Mouse (Mus musculus): ENCODE measurements around the gene Pik3cd. TPM values are rescaled to one million over a fixed set of nuclear protein-coding genes. Genes with fewer than 3 reads are reported as not detected.
A peak's percentile ranks its signal among the peaks of the same experiment; 100 is the strongest.

Gene Pik3cd
- polyA plus RNA-seq, 1 experiment: 1.4 TPM

- Histone ChIP-seq H3K36me3 (ENCODE audit: control insufficient read depth, insufficient read depth) (no peaks in the 10 kb centered on the region), H3K79me2 (ENCODE audit: control insufficient read depth, insufficient read depth) (no peaks in the 10 kb centered on the region), H3ac (ENCODE audit: control insufficient read depth, insufficient read length) (no peak overlapping the region), H3K4me3 (no peak overlapping the region), H3K4me2 (ENCODE audit: low read depth) (no peak overlapping the region), H3K27me3 (ENCODE audit: control insufficient read depth, insufficient read depth, insufficient read length) (no peaks in the 10 kb centered on the region)
- TF ChIP-seq MYOD1 (IDR thresholded peaks at IDR 0.05; ENCODE audit: control insufficient read depth in 1 of 3, insufficient read length in 2 of 3, low read depth in 2 of 3): no peak
- no peak for TF ChIP-seq E2F4 (IDR thresholded peaks at IDR 0.05; ENCODE audit: insufficient read depth)
- no peak for TF ChIP-seq TCF3 (IDR thresholded peaks at IDR 0.05; ENCODE audit: insufficient read length, low read depth)
- no peak for TF ChIP-seq POLR2AphosphoS2 (IDR thresholded peaks at IDR 0.05; ENCODE audit: insufficient read length, low read depth)
- TF ChIP-seq POLR2A (IDR thresholded peaks at IDR 0.05; ENCODE audit: insufficient read length, low read depth): no peak
- no peak for TF ChIP-seq SRF (IDR thresholded peaks at IDR 0.05; ENCODE audit: control insufficient read depth, insufficient read length, low read depth)
- no peak for TF ChIP-seq REST (IDR thresholded peaks at IDR 0.05; ENCODE audit: insufficient read depth, insufficient read length)
- no peak for TF ChIP-seq TCF12 (IDR thresholded peaks at IDR 0.05; ENCODE audit: insufficient read depth, poor library complexity, severe bottlenecking)
Measured at GRCm38 (mm10) chr4:149699953-149700352, 2.4 kb downstream of the Pik3cd start.

- Histone ChIP-seq H3K4me2 (ENCODE audit: low read depth) (peak overlapping the region; percentile 63), H3K4me3 (no peak overlapping the region), H3K27me3 (ENCODE audit: control insufficient read depth, insufficient read depth, insufficient read length) (no peaks in the 10 kb centered on the region), H3K36me3 (ENCODE audit: control insufficient read depth, insufficient read depth) (no peaks in the 10 kb centered on the region), H3K79me2 (ENCODE audit: control insufficient read depth, insufficient read depth) (no peaks in the 10 kb centered on the region), H3ac (ENCODE audit: control insufficient read depth, insufficient read length) (no peak overlapping the region)
- no peak for TF ChIP-seq E2F4 (IDR thresholded peaks at IDR 0.05; ENCODE audit: insufficient read depth)
- no peak for TF ChIP-seq USF1 (IDR thresholded peaks at IDR 0.05; ENCODE audit: low read depth)
- no peak for TF ChIP-seq CEBPB (IDR thresholded peaks at IDR 0.05; ENCODE audit: insufficient read depth, poor library complexity, severe bottlenecking)
Measured at GRCm38 (mm10) chr4:149698197-149698821, 4.1 kb downstream of the Pik3cd start.

GRCm38 (mm10) chr4:149697506-149698196 lies 4.7 kb downstream of the Pik3cd start:
- H3K79me2 ChIP-seq (ENCODE audit: control insufficient read depth, insufficient read depth): no peaks in the 10 kb centered on the region
- no peaks in the 10 kb centered on the region for H3K36me3 ChIP-seq (ENCODE audit: control insufficient read depth, insufficient read depth)
- TF ChIP-seq E2F4 (IDR thresholded peaks at IDR 0.05; ENCODE audit: insufficient read depth) (no peak), SRF (IDR thresholded peaks at IDR 0.05; ENCODE audit: control insufficient read depth, insufficient read length, low read depth) (no peak), TCF3 (IDR thresholded peaks at IDR 0.05; ENCODE audit: insufficient read length, low read depth) (no peak), TCF12 (IDR thresholded peaks at IDR 0.05; ENCODE audit: insufficient read depth, poor library complexity, severe bottlenecking) (no peak), CEBPB (IDR thresholded peaks at IDR 0.05; ENCODE audit: insufficient read depth, poor library complexity, severe bottlenecking) (no peak), MAX (IDR thresholded peaks at IDR 0.05; ENCODE audit: low read depth) (no peak), USF1 (IDR thresholded peaks at IDR 0.05; ENCODE audit: low read depth) (no peak), MYOG (IDR thresholded peaks at IDR 0.05; ENCODE audit: control insufficient read depth in 1 of 3, insufficient read depth in 1 of 3, insufficient read length in 2 of 3, low read depth in 2 of 3) (no peak), REST (IDR thresholded peaks at IDR 0.05; ENCODE audit: insufficient read depth, insufficient read length) (no peak), MYOD1 (IDR thresholded peaks at IDR 0.05; ENCODE audit: control insufficient read depth in 1 of 3, insufficient read length in 2 of 3, low read depth in 2 of 3) (no peak), POLR2AphosphoS2 (IDR thresholded peaks at IDR 0.05; ENCODE audit: insufficient read length, low read depth) (no peak), POLR2A (IDR thresholded peaks at IDR 0.05; ENCODE audit: insufficient read length, low read depth) (no peak)
- no peak overlapping the region for H3ac ChIP-seq (ENCODE audit: control insufficient read depth, insufficient read length)
- no peaks in the 10 kb centered on the region for H3K27me3 ChIP-seq (ENCODE audit: control insufficient read depth, insufficient read depth, insufficient read length)
- H3K4me2 ChIP-seq (ENCODE audit: low read depth): peak overlapping the region; percentile 63
- no peak overlapping the region for H3K4me3 ChIP-seq

GRCm38 (mm10) chr4:149696189-149696971 lies 6.0 kb downstream of the Pik3cd start:
- Histone ChIP-seq H3K27me3 (ENCODE audit: control insufficient read depth, insufficient read depth, insufficient read length) (no peaks in the 10 kb centered on the region), H3ac (ENCODE audit: control insufficient read depth, insufficient read length) (no peak overlapping the region), H3K4me2 (ENCODE audit: low read depth) (no peak overlapping the region), H3K4me3 (no peak overlapping the region), H3K79me2 (ENCODE audit: control insufficient read depth, insufficient read depth) (no peaks in the 10 kb centered on the region), H3K36me3 (ENCODE audit: control insufficient read depth, insufficient read depth) (no peaks in the 10 kb centered on the region)
- TF ChIP-seq USF1 (IDR thresholded peaks at IDR 0.05; ENCODE audit: low read depth) (no peak), REST (IDR thresholded peaks at IDR 0.05; ENCODE audit: insufficient read depth, insufficient read length) (no peak), CEBPB (IDR thresholded peaks at IDR 0.05; ENCODE audit: insufficient read depth, poor library complexity, severe bottlenecking) (no peak), MAX (IDR thresholded peaks at IDR 0.05; ENCODE audit: low read depth) (no peak), E2F4 (IDR thresholded peaks at IDR 0.05; ENCODE audit: insufficient read depth) (no peak), MYOG (IDR thresholded peaks at IDR 0.05; ENCODE audit: control insufficient read depth in 1 of 3, insufficient read depth in 1 of 3, insufficient read length in 2 of 3, low read depth in 2 of 3) (no peak), POLR2A (IDR thresholded peaks at IDR 0.05; ENCODE audit: insufficient read length, low read depth) (no peak), POLR2AphosphoS2 (IDR thresholded peaks at IDR 0.05; ENCODE audit: insufficient read length, low read depth) (no peak), TCF12 (IDR thresholded peaks at IDR 0.05; ENCODE audit: insufficient read depth, poor library complexity, severe bottlenecking) (no peak), TCF3 (IDR thresholded peaks at IDR 0.05; ENCODE audit: insufficient read length, low read depth) (no peak)
